Mouse (Mus musculus): Measurements from ENCODE around the gene Id3. TPM values are rescaled to one million over a fixed set of nuclear protein-coding genes. Genes with fewer than 3 reads are reported as not detected.
A peak's percentile ranks its signal among the peaks of the same experiment; 100 is the strongest.

Id3 gene
- polyA plus RNA-seq, 1 experiment from 2014 or later, result 208 TPM

GRCm38 (mm10) chr4:136144126-136144926, 1.0 kb downstream of the Id3 start:
- H3K4me1 ChIP-seq (replicated peaks), result peaks cover 68% of the 10 kb centered on the region
- H3K36me3 ChIP-seq, result no peaks in the 10 kb centered on the region
- no peaks in the 10 kb centered on the region for H3K9me3 ChIP-seq
- H3K27ac ChIP-seq (replicated peaks), result peak overlapping the region; percentile 82
- H3K27me3 ChIP-seq, result peaks cover 17% of the 10 kb centered on the region; the same call in 1 of the 2 replicates
- H3K4me2 ChIP-seq, result peak overlapping the region; percentile 82
- ATAC-seq (ENCODE audit: low FRiP score, low read depth), result no peak
- H3K4me3 ChIP-seq, result peak overlapping the region; percentile 51
- under 1% methylated on average over 48 of the region's 50 CpGs for WGBS
- peak overlapping the region; percentile 55 for H3K9ac ChIP-seq

GRCm38 (mm10) chr4:136144927-136145292, 1.6 kb downstream of the Id3 start:
- Histone ChIP-seq H3K27ac (replicated peaks) (peak overlapping the region; percentile 82), H3K9ac (peak overlapping the region; percentile 55), H3K36me3 (no peaks in the 10 kb centered on the region), H3K9me3 (no peaks in the 10 kb centered on the region), H3K27me3 (peaks cover 17% of the 10 kb centered on the region; the same call in 1 of the 2 replicates), H3K4me3 (peak overlapping the region; percentile 51), H3K4me1 (replicated peaks) (peaks cover 62% of the 10 kb centered on the region), H3K4me2 (peak overlapping the region; percentile 82)
- WGBS, result 1% methylated on average over 11 of the region's 11 CpGs
- no peak for ATAC-seq (ENCODE audit: low FRiP score, low read depth)

GRCm38 (mm10) chr4:136145362-136145885, 2.1 kb downstream of the Id3 start:
- Histone ChIP-seq H3K9me3 (no peaks in the 10 kb centered on the region), H3K27ac (replicated peaks) (peak overlapping the region; percentile 82), H3K36me3 (no peaks in the 10 kb centered on the region), H3K4me1 (replicated peaks) (peaks cover 57% of the 10 kb centered on the region), H3K4me2 (peak overlapping the region; percentile 82), H3K9ac (peak overlapping the region; percentile 55), H3K4me3 (peak overlapping the region; percentile 51), H3K27me3 (peaks cover 17% of the 10 kb centered on the region; the same call in 1 of the 2 replicates)
- ATAC-seq (ENCODE audit: low FRiP score, low read depth), result no peak
- WGBS, result 9% methylated on average over 11 of the region's 11 CpGs

GRCm38 (mm10) chr4:136145991-136146711, 2.9 kb downstream of the Id3 start:
- ATAC-seq (ENCODE audit: low FRiP score, low read depth), result no peak
- Histone ChIP-seq H3K27ac (replicated peaks) (peak overlapping the region; percentile 82), H3K27me3 (peaks cover 17% of the 10 kb centered on the region; the same call in 1 of the 2 replicates), H3K4me3 (peak overlapping the region; percentile 51), H3K9me3 (no peaks in the 10 kb centered on the region), H3K36me3 (no peaks in the 10 kb centered on the region), H3K9ac (peak overlapping the region; percentile 55; the same call in 1 of the 2 replicates), H3K4me1 (replicated peaks) (peaks cover 50% of the 10 kb centered on the region), H3K4me2 (peak overlapping the region; percentile 82)
- WGBS, result 19% methylated on average over 7 of the region's 7 CpGs

- no peaks in the 10 kb centered on the region for H3K9me3 ChIP-seq
- no peak for ATAC-seq (ENCODE audit: low FRiP score, low read depth)
- peaks cover 17% of the 10 kb centered on the region; the same call in 1 of the 2 replicates for H3K27me3 ChIP-seq
- peak overlapping the region; percentile 82 for H3K4me2 ChIP-seq
- H3K9ac ChIP-seq, result 0 out of 2 replicates have a peak overlapping the region, but pooled peaks have one; percentile 13
- 11% methylated on average over 6 of the region's 6 CpGs for WGBS
- H3K4me1 ChIP-seq (replicated peaks), result peaks cover 48% of the 10 kb centered on the region
- no peaks in the 10 kb centered on the region for H3K36me3 ChIP-seq
- H3K4me3 ChIP-seq, result 0 out of 2 replicates have a peak overlapping the region, but pooled peaks have one; percentile 5
- H3K27ac ChIP-seq (replicated peaks), result peak overlapping the region; percentile 82
These were observed 3.4 kb downstream of the Id3 start for GRCm38 (mm10) chr4:136146712-136147154.

DNA sequence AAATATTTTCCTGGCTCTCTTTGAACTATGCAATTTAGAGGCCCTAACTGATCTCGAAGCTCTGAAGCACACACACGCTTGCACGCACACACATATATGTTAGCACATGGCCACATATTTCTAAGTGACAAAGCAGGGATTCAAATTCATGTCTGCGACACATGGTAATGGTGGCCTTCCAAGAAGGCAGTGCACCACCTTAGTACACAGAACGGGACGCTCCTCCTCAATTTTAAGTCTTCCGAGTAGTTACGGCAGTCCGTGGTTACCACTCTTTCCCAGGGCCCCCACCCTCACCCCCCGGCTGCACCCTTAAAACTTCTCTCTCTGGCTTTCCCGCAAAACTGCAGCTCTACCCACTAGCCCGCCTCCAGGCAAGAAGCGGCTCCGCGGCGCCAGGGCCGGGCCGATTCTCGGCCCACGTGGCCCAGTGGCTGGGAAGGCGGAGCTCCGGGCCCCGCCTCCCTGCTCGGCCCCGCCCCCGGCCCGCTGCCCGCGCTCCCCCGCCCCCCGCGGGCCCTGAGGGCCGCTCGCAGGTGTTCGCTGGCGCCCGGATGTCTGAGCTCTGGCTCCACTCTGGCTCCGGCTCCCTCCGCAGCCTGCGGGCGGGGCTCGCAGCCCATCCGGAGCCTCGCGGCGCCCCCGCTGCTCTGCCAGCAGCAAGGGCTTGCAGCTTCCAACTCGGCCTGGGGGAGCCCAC, 4.3 kb downstream of the Id3 start:
- Histone ChIP-seq H3K27me3 (0 out of 2 replicates have a peak, but pooled peaks cover 14% of the 10 kb centered on the region), H3K9me3 (no peaks in the 10 kb centered on the region), H3K4me2 (peak overlapping the region; percentile 82), H3K27ac (replicated peaks) (peak overlapping the region; percentile 50), H3K4me1 (replicated peaks) (peaks cover 46% of the 10 kb centered on the region), H3K9ac (peak overlapping the region; percentile 37; the same call in 1 of the 2 replicates), H3K36me3 (no peaks in the 10 kb centered on the region), H3K4me3 (peak overlapping the region; percentile 48)
- WGBS, result under 1% methylated on average over 45 of the region's 48 CpGs
- peak; percentile 72 for ATAC-seq (ENCODE audit: low FRiP score, low read depth)

DNA sequence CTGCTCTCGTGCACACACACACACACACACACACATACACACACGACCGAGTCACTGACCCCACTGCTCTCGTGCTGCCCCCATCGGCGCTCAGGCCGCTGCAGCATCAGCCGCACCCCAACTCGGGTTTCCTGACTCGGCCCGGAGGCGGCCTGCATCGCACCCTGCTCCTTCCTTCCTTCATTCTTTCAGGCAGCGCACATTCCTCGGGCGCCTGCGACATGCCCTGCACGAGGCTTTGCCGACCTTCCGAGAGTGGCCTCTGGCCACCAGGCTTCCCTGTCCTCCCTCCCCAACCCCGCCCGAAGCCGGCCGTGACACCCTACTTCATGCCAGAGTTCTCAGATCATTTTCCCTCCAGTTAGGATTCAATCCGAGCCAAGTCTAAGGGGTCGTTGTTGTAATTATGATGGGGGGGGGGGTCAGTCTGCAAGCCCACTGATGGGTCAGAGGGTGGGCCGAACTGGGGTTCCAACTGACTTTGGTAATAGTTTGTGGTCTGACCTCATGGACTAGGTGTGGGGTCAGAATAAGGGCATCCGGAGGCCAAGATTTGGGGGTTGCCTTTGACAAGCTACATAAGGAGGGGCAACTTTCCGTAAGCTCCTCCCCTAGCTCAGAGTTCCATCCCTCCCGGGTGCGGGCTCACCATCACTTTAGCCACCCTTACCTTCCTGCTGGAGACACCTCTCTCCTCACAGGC, 5.2 kb downstream of the Id3 start:
- Histone ChIP-seq H3K4me2 (peak overlapping the region; percentile 82), H3K27me3 (0 out of 2 replicates have a peak, but pooled peaks cover 14% of the 10 kb centered on the region), H3K9ac (peak overlapping the region; percentile 26; the same call in 1 of the 2 replicates), H3K27ac (replicated peaks) (peak overlapping the region; percentile 50), H3K4me1 (replicated peaks) (peaks cover 37% of the 10 kb centered on the region), H3K9me3 (no peaks in the 10 kb centered on the region), H3K4me3 (peak overlapping the region; percentile 48), H3K36me3 (no peaks in the 10 kb centered on the region)
- ATAC-seq (ENCODE audit: low FRiP score, low read depth), result no peak
- WGBS, result 6% methylated on average over 30 of the region's 31 CpGs

DNA sequence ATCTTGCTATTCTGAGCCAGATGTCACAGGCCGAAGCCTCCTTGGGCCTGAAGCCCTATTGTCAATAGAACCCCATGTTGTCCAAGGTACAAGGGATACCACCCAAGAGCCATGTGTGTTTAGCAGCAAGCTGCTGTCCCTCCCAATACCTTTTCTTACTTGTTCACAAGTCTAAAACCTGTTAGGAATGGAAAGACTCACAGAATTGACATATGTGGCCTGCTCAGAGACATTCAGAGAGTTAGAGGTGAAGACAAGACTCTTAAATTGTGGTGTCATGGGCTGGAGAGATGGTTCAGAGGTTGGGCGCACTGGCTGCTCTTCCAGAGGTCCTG, 5.7 kb downstream of the Id3 start:
- H3K9ac ChIP-seq, result no peak overlapping the region
- no peaks in the 10 kb centered on the region for H3K36me3 ChIP-seq
- peaks cover 32% of the 10 kb centered on the region for H3K4me1 ChIP-seq (replicated peaks)
- H3K4me2 ChIP-seq, result no peak overlapping the region
- 0 out of 2 replicates have a peak, but pooled peaks cover 14% of the 10 kb centered on the region for H3K27me3 ChIP-seq
- no peak for ATAC-seq (ENCODE audit: low FRiP score, low read depth)
- no peak overlapping the region for H3K4me3 ChIP-seq
- no peak overlapping the region for H3K27ac ChIP-seq (replicated peaks)
- no peaks in the 10 kb centered on the region for H3K9me3 ChIP-seq
- 92% methylated on average over 2 of the region's 2 CpGs for WGBS

GRCm38 (mm10) chr4:136149734-136150133, 6.4 kb downstream of the Id3 start:
- H3K9me3 ChIP-seq, result no peaks in the 10 kb centered on the region
- 0 out of 2 replicates have a peak, but pooled peaks cover 14% of the 10 kb centered on the region for H3K27me3 ChIP-seq
- no peak overlapping the region for H3K4me2 ChIP-seq
- no peak overlapping the region for H3K27ac ChIP-seq (replicated peaks)
- no peaks in the 10 kb centered on the region for H3K36me3 ChIP-seq
- peaks cover 24% of the 10 kb centered on the region for H3K4me1 ChIP-seq (replicated peaks)
- 46% methylated on average over 3 of the region's 3 CpGs for WGBS
- no peak overlapping the region for H3K9ac ChIP-seq
- no peak for ATAC-seq (ENCODE audit: low FRiP score, low read depth)
- no peak overlapping the region for H3K4me3 ChIP-seq

DNA sequence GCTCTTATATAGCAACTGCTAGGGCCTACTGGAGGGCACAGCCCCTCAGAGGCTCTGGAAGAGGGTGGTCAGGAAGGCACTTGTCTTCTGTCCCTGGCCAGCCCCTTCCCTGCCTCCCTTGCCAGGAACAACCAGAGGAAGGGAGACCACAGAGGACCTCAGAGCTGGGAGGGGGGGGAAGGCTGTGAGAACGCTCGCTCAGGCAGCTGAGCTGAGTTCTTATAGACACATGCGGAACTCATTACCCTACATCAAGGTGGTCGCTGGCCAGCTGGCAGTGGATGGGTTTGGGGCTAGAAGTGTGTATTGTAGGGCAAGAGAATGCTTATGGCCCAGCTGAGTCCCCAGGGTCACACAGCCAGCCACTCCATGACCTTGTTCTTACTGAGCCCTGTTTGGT, 7.3 kb downstream of the Id3 start:
- Histone ChIP-seq H3K27ac (replicated peaks) (no peak overlapping the region), H3K9ac (no peak overlapping the region), H3K9me3 (no peaks in the 10 kb centered on the region), H3K27me3 (0 out of 2 replicates have a peak, but pooled peaks cover 8% of the 10 kb centered on the region), H3K4me3 (no peak overlapping the region), H3K36me3 (no peaks in the 10 kb centered on the region), H3K4me2 (no peak overlapping the region), H3K4me1 (replicated peaks) (peaks cover 21% of the 10 kb centered on the region)
- no peak for ATAC-seq (ENCODE audit: low FRiP score, low read depth)
- 36% methylated on average over 4 of the region's 4 CpGs for WGBS

GRCm38 (mm10) chr4:136152821-136153220, 9.5 kb downstream of the Id3 start:
- no peak overlapping the region for H3K27ac ChIP-seq (replicated peaks)
- 92% methylated on average over 4 of the region's 4 CpGs for WGBS
- ATAC-seq (ENCODE audit: low FRiP score, low read depth), result no peak
- no peak overlapping the region for H3K9ac ChIP-seq
- H3K4me3 ChIP-seq, result no peak overlapping the region
- no peaks in the 10 kb centered on the region for H3K27me3 ChIP-seq
- H3K4me1 ChIP-seq (replicated peaks), result peaks cover 7% of the 10 kb centered on the region
- no peaks in the 10 kb centered on the region for H3K36me3 ChIP-seq
- H3K9me3 ChIP-seq, result no peaks in the 10 kb centered on the region
- H3K4me2 ChIP-seq, result no peak overlapping the region
